Mouse (Mus musculus): ENCODE data around the gene Hunk.

Hunk gene

GRCm38 (mm10) chr16:90505680-90506079 is 119.9 kb downstream of the Hunk start:
- no peak for DNase-seq (ENCODE audit: low spot score)

GRCm38 (mm10) chr16:90511551-90512296 is 125.9 kb downstream of the Hunk start:
- DNase-seq (ENCODE audit: low spot score), result no peak

DNA sequence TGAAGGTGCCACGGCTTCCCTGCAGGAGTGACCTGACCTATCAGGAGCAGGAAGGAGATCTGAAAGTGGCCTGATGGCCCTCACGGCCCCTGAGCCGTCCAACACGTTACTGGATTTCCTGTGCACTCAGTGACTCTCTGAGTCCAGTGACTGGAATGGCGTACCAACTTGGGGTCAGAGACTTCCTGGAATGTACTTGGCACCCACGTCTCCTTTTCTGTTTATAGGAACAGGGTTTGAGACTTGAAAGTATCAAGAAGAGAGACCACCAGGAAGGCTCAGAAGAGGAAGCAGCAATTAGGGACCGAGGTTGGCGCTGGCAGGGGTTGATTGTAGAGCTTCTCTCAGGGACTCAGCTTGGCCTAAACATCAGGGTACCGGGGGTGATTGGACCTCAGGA is 131.2 kb downstream of the Hunk start:
- DNase-seq (ENCODE audit: low spot score), result no peak

DNA sequence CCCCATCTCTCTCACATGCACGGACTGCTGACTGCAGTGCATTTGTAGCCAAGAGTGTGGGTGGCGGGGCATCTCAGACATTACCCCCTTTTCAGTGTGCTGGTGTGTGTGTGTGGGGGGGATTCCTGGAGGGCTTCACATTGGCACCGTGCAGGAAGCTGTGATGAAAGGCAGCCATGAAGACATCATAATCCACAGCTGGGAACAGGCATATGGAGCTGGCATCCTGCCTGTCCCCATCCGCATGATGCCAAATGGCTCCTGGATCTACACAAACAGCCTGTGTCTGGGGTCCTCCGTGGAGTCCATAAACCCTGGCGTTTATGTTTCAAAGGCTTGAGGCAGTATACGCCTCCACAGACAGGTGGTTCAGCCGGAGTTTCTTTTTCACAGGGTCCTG is 132.4 kb downstream of the Hunk start:
- no peak for DNase-seq (ENCODE audit: low spot score)

DNA sequence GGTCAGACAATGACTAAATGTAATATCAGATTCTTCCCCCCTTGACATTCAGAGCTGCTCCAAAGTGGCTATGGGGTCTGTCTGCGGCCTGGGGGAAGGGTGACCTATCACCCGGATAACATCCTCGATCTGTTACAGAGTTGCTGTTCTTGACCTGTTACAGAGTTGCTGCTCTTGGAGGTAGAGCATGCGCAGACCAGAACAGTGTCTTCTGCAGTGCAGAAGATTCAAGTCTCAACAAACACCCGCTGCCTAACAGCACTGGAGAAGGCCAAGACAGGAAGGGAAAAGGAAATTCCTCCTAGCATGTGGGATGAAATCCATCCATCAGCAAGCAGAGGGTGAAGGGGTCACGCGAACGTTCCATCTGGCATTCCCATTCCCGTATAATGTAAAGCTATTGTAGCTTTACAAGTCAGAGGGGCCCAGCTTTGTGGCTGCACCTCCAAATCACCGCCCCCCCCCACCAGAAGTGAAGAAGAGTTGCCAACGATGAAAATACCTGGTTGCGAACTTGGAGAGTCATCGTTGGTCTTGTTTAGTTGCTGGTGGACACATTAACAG is 133.0 kb downstream of the Hunk start:
- peak; percentile 62 for DNase-seq (ENCODE audit: low spot score)

- DNase-seq (ENCODE audit: low spot score), result peak; percentile 55
Measured at GRCm38 (mm10) chr16:90521191-90521950, 135.6 kb downstream of the Hunk start.

DNA sequence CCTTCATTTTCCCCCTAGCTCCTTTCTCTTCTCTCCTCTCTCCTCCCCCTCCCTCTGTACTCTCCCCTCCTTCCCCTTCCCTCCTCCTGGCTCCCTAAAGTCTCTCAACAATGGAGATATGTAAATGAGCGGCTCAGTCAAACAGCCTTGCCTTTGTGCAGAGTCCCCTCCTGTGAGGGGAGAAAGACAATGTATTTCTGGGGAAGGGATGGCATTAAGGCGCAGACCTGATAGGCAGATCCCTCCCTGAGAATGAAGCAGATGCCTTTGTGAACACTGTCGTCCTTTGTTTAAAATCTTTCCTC is 136.1 kb downstream of the Hunk start:
- DNase-seq (ENCODE audit: low spot score), result peak; percentile 82

DNA sequence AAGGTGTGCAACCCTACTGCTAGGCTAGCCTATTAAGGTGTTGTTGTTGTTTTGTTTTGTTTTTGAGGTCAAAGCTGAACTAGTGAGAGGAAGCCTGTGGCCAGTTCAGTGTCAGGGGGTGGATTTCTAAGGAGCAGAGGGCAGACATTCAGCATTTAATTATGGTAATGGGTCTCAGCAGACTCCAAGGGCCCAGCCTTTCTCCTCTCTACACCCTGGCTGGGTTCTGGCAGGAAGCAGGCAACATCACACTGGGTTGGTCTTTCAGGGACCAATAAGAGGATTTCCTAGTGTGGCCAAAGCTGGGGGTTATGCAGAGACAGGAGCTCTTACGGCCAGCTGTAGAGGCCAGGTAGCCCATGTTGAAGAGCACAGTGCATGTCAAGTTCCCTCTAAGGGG is 136.8 kb downstream of the Hunk start:
- DNase-seq (ENCODE audit: low spot score), result no peak

GRCm38 (mm10) chr16:90523373-90523772 is 137.6 kb downstream of the Hunk start:
- DNase-seq (ENCODE audit: low spot score), result peak; percentile 46

- no peak for DNase-seq (ENCODE audit: low spot score)
Measured at GRCm38 (mm10) chr16:90523894-90524293, 138.1 kb downstream of the Hunk start.

- no peak for DNase-seq (ENCODE audit: low spot score)
Measured at GRCm38 (mm10) chr16:90524393-90524792, 138.6 kb downstream of the Hunk start.

GRCm38 (mm10) chr16:90533119-90533673 is 147.4 kb downstream of the Hunk start:
- peak; percentile 51 for DNase-seq (ENCODE audit: low spot score)

DNA sequence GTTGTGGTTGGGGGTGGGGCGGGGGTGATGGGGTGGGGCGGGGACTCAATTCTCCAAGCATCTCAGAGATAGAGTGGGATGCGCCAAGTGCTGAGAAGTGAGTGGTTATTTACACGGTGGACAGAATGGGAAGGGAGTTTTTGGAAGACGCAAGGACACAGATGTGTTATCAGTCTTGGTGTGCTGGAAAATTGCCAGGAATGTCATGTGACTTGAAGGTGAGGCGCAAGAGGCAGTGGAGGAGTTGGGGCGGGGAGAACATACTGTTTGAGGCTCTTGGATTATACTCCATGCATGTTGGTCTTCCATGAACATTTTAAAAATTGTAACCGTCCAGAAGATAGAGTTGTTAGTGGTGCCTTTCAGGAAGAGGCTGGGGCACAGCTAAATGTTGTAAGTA is 148.8 kb downstream of the Hunk start:
- DNase-seq (ENCODE audit: low spot score), result no peak

DNA sequence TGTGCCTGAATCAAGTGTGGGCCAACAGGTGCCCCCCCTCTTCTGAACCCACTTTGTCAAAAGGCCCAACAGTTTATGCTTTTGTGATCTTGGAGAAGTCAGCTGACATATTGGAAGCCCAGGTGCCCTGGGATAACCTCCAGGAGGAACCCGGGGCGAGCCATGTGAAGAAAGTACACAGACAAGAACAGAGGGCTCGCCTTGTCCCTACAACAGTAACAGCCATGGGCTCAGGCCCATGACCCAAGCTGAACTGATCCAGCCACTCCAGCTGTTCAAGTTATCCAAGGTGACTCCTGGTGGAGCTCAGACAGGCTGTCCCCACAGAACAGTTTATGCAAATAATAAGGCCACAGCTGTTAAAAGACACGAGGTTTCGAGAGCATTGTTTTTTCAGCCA is 153.1 kb downstream of the Hunk start:
- no peak for DNase-seq (ENCODE audit: low spot score)

DNA sequence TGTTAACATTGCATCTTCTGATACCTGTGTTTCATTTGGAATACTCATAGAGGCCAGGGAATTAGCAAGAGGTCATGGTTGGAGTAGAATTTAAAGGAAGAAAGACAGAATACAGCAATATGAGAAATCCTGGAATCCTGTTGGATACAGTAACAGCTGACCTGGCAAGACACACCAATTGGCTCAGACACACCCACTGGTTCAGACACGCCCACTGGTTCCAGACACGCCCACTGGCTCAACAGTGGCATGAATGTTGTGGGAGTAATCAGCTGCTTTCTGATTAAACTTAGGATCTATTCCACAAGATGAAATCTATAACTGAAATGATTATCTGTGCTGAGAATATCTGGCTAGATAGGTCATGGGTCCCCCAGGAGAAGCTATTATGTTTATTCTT is 155.4 kb downstream of the Hunk start:
- DNase-seq (ENCODE audit: low spot score), result no peak

- no peak for DNase-seq (ENCODE audit: low spot score)
Measured at GRCm38 (mm10) chr16:90542383-90542782, 156.6 kb downstream of the Hunk start.

DNA sequence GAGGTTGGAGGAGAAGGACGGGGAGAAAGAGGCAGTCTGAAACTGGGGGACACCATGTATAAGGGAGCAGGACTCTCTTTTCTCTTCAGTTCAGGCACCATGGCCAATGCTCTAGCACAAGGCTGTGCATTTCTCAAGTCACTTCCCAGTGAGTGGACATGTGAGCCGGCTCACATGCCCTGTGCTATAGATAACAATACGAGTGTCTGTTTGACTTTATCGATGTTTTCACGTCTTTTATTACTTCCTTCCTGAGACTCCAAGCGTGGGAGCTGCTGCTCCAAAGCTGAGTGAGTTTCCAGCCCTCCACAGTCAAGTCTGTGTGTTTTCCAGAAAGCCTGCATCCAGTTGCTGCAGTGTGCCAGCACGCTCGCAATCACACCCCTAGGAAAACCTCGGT is 158.4 kb downstream of the Hunk start:
- no peak for DNase-seq (ENCODE audit: low spot score)

DNA sequence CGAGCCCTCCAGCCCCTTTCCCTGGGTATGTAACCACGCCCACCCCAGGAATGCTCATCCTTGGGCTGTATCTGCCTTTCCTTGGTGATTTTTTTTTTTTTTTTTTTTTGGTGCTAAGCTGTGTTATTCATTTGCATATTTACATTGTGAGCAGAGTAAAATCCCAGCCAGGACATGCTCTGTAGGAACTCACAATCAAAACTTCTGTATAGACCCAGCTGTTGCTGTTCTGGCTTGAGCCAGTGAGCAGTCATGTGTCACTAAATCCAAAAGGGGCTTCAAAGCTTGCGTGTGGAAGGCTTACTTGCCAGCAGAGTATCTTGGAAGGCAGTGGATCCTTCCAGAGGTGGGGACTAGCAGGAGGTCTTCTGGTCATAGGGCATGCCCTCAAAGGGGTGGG is 159.7 kb downstream of the Hunk start:
- no peak for DNase-seq (ENCODE audit: low spot score)

DNA sequence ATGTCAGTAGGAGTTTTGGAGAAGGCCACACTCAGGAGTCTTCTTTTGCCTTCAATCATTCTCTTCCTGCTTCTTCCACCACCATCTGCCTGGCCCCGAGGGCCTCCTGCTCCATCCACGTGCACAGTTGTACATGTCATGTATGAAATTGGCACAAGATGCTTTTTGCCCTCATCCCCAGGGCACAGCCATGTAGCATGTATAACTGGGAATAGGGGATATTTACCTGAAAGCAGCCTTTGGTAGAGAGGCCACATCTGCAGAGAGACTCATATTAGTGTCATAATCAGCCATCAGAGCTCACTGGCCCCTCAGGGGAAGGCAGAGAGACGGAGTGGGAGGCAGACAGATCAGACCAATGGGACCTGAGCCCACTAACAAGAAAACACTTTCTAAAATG is 160.8 kb downstream of the Hunk start:
- DNase-seq (ENCODE audit: low spot score), result no peak

DNA sequence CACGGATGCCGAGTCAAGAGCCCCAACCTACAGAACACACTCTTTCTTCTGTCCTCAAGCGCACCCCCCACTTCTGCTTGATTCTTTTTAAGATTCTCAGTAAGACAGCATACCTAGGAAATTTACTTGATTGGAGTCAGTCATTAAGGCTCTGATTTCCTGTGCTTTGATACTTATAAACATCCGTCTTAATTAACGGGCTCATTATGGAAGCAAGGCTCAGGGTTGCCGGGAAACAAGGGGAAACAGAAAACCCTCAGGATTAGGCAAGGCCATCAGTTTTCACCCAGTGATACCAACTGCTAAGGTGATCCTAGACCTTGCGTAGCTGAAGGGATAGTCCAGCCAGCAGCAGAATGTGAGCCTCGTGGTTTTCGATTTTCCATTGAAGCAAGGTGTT is 162.2 kb downstream of the Hunk start:
- DNase-seq (ENCODE audit: low spot score), result no peak
